Mouse (Mus musculus): ENCODE measurements around the gene Lyrm4.

GRCm38 (mm10) chr13:35980471-35980870 lies 136.9 kb downstream of the Lyrm4 start:
- TF ChIP-seq ZC3H11A (IDR thresholded peaks at IDR 0.05; ENCODE audit: borderline replicate concordance, low read depth, low read length) (no peak), CHD2 (IDR thresholded peaks at IDR 0.05; ENCODE audit: low read depth, low read length) (no peak)
